Mouse (Mus musculus) embryonic facial prominence, embryonic 15.5 days (tissue): ENCODE data around the gene Tbl3. TPM values are rescaled to one million over a fixed set of nuclear protein-coding genes. Genes with fewer than 3 reads are reported as not detected.

Experiments used
- ATAC-seq: fragments of 200-750 bp; cut with Nextera tagmentation; 2 replicates; pipeline ENCODE4 v1.8.0; 2017; ENCODE audit warnings: low read depth, moderate TSS enrichment; ENCODE audit not compliant: insufficient number of reproducible peaks, low FRiP score, low TSS enrichment
- H3K27ac ChIP-seq: fragments of 300-500 bp; sonication (generic); replicated peaks from 2 replicates; pipeline ENCODE4 v1.5.1; 2015; ENCODE audit warnings: mild to moderate bottlenecking, inconsistent platforms
- H3K27me3 ChIP-seq: fragments of 300-500 bp; sonication (generic); 2 replicates; pipeline ENCODE4 v1.6.1; 2015; ENCODE audit warnings: inconsistent platforms
- H3K36me3 ChIP-seq: fragments of 300-500 bp; sonication (generic); 2 replicates; pipeline ENCODE4 v1.6.1; 2015; ENCODE audit warnings: mild to moderate bottlenecking, inconsistent platforms
- H3K4me1 ChIP-seq: fragments of 300-500 bp; sonication (generic); 2 replicates; pipeline ENCODE4 v1.6.1; 2015; ENCODE audit warnings: inconsistent platforms
- H3K4me2 ChIP-seq: fragments of 300-500 bp; sonication (generic); replicated peaks from 2 replicates; pipeline ENCODE4 v1.6.1; 2015; ENCODE audit warnings: mild to moderate bottlenecking, inconsistent platforms
- H3K4me3 ChIP-seq: fragments of 300-500 bp; sonication (generic); replicated peaks from 2 replicates; pipeline ENCODE4 v1.5.1; 2015; ENCODE audit warnings: mild to moderate bottlenecking, inconsistent platforms
- H3K9ac ChIP-seq: fragments of 300-500 bp; sonication (generic); 2 replicates; pipeline ENCODE4 v1.6.1; 2015; ENCODE audit warnings: inconsistent platforms
- H3K9me3 ChIP-seq: fragments of 300-500 bp; sonication (generic); replicated peaks from 2 replicates; pipeline ENCODE4 v1.6.1; 2016; ENCODE audit warnings: inconsistent platforms
- WGBS: fragments of 180-500 bp; shearing (Covaris S2); methylation state at CpG from one replicate; pipeline ENCODE4 v1.1.7; 2015; 5-methylcytosine and 5-hydroxymethylcytosine counted together
- polyA plus RNA-seq: library from polyadenylated mRNA; unstranded; fragments of >200 nt; fragmentation: Nextera tagmentation; extraction: Ambion mirVana; gene quantifications from 2 replicates; pipeline ENCODE4 v1.2.1, GENCODE M21; 2015

Tbl3 gene
- 61.3 and 63.4 TPM in 2 replicates for polyA plus RNA-seq

DNA sequence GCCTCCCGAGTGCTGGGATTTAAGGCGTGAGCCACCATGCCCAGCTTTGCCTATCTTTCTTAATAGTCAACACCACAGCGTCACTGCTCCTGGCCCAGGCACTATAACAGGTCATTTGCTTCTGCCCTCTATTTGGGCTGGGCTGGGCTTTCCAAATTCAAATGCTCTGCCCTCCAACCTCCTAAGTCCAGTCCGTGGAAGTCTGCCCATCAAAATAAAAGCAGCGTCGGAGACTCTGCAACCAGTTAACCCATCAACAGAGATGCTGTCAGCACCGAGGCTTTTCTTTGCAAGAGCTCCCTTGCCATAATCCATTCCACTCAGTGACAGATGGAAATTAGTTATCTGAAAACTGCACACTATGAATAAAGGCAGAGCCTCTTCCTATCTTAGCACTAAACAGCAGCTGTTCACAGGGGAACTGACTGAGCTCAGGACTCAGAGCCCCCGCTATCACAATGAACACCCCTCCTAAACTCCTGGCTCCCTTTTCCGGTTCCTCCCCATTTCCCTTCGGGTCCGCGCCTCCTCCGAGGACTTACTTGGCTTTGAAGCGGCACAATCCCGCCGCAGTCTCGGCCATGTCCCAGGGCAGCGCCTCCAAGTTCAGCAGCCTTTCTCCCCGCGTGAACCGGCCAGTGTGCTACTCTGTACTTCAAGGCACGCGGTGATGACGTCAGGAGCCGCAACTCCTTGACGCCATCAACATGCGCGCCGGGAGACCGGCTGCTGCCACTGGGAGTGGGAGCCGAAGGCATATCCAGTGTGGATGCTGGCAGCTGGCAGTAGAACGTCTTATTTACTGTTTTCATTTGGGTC lies at the start of gene Tbl3:
Gene Tbl3, minus strand, starts transcription at position 679 of the 819 bp plus-strand sequence.
- ATAC-seq, result peak; percentile 80
- Histone ChIP-seq H3K4me1 (peaks cover 17% of the 10 kb centered on the region), H3K4me3 (peak within 1 kb of the TSS; percentile 87), H3K36me3 (peaks cover 28% of the 10 kb centered on the region), H3K4me2 (peak within 1 kb of the TSS; percentile 72), H3K27me3 (no peaks in the 10 kb centered on the region), H3K27ac (peak within 1 kb of the TSS; percentile 84), H3K9ac (peak within 1 kb of the TSS; percentile 79), H3K9me3 (no peaks in the 10 kb centered on the region)
- WGBS, result 4% methylated on average over 32 of the region's 32 CpGs

DNA sequence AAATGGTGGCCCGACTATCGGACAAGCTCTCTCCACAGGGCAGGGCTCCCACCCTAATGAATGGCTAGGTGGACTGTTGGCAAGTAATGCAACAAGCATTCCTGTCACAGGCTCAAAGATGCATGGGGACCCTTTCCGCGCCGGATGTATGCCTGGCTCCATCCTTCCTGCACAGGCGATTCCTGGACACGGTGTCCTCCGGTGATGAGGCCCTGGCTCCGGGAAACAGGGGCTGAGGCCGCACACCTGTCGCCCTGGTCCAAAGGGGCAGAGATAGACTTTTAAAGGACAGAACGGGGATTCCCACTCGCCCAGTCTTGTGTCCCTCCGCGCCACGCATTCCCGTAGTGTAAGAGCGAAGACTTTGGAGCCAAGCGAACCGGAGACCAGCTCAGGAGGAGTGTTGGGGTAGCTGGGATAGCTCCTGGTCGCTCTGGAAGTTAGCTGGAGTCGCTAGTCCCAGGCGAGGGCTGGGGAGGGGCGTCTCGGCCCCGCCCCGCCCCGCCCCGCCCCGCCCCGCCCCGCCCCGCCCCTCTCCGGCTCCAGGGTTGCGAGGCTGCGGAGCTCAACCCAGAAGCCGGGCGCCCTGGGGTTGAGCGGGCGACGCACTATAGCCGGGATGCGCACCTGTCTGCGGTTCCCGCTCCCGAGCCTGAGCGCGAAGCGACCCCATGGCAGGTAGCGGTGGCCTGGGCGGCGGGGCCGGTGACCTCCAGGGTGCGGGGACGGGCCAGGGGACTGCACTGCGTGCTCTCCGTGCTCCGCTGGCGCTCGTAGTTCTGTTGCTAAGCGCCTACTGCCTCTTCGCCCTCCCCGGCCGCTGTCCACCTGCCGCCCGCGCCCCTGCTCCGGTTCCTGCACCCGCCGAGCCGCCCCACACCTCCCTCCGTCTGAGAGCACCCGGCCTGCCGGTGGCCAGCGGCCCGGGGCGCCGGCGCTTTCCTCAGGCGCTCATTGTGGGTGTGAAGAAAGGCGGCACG lies 45.2 kb upstream of the Tbl3 start, which contains the start of gene Hs3st6:
Gene Hs3st6, plus strand, starts transcription at position 574 of the 980 bp plus-strand sequence.
- peak within 1 kb of the TSS; percentile 60 for H3K4me3 ChIP-seq
- H3K4me2 ChIP-seq, result peak within 1 kb of the TSS; percentile 95
- H3K27me3 ChIP-seq, result peaks cover 44% of the 10 kb centered on the region

DNA sequence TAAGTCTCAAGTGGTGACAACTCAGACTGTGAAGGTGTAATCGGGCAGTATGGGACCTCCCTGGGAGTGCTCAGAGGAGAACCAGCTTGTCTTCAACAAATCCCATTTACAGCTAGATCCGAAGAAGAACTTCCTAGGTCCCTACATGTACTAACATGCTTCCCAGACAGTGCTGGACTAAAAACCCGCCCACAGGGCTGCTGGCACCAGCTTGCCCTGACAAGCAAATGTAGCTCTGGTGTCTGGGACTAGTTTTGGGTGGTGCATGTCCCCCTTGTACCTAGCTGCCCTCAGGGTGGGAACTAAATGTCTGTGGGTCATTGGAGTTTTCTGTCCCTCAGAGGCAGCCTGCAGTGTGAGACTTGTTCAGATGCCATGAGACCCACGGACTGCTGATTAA lies 44.1 kb upstream of the Tbl3 start:
- Histone ChIP-seq H3K36me3 (no peaks in the 10 kb centered on the region), H3K4me2 (peak overlapping the region; percentile 38), H3K27me3 (peaks cover 44% of the 10 kb centered on the region), H3K4me1 (peaks cover 61% of the 10 kb centered on the region), H3K9me3 (no peaks in the 10 kb centered on the region), H3K27ac (peak overlapping the region; percentile 51; the same call in 1 of the 2 replicates), H3K9ac (no peak overlapping the region), H3K4me3 (no peak overlapping the region; the same call in 1 of the 2 replicates)
- 13% methylated on average over 4 of the region's 4 CpGs for WGBS
- no peak for ATAC-seq

More for the DNA sequence above, 45.2 kb upstream of the Tbl3 start, which contains the start of gene Hs3st6:
- H3K36me3 ChIP-seq, result no peaks in the 10 kb centered on the region
- H3K9ac ChIP-seq, result peak within 1 kb of the TSS; percentile 57
- ATAC-seq, result peak; percentile 80
- no peaks in the 10 kb centered on the region for H3K9me3 ChIP-seq
- under 1% methylated on average over 68 of the region's 82 CpGs for WGBS
- peaks cover 56% of the 10 kb centered on the region for H3K4me1 ChIP-seq
- H3K27ac ChIP-seq, result peak within 1 kb of the TSS; percentile 74

GRCm38 (mm10) chr17:24746986-24747385 lies 39.5 kb upstream of the Tbl3 start:
- peaks cover 7% of the 10 kb centered on the region; the same call in 1 of the 2 replicates for H3K36me3 ChIP-seq
- ATAC-seq, result peak; percentile 79
- 18% methylated on average over 4 of the region's 4 CpGs for WGBS
- H3K27me3 ChIP-seq, result peaks cover 17% of the 10 kb centered on the region; the same call in 1 of the 2 replicates
- no peaks in the 10 kb centered on the region for H3K9me3 ChIP-seq
- no peak overlapping the region for H3K4me2 ChIP-seq
- peaks cover 32% of the 10 kb centered on the region for H3K4me1 ChIP-seq
- no peak overlapping the region for H3K9ac ChIP-seq
- peak overlapping the region; percentile 60; the same call in 1 of the 2 replicates for H3K27ac ChIP-seq
- H3K4me3 ChIP-seq, result no peak overlapping the region

GRCm38 (mm10) chr17:24745526-24746497 lies 38.4 kb upstream of the Tbl3 start:
- ATAC-seq, result peak; percentile 61; the same call in 1 of the 2 replicates
- Histone ChIP-seq H3K27ac (peak overlapping the region; percentile 13; the same call in 1 of the 2 replicates), H3K9me3 (no peaks in the 10 kb centered on the region), H3K36me3 (peaks cover 11% of the 10 kb centered on the region; the same call in 1 of the 2 replicates), H3K27me3 (peaks cover 8% of the 10 kb centered on the region; the same call in 1 of the 2 replicates), H3K4me2 (no peak overlapping the region), H3K4me1 (peaks cover 21% of the 10 kb centered on the region), H3K9ac (no peak overlapping the region), H3K4me3 (no peak overlapping the region)
- 17% methylated on average over 7 of the region's 7 CpGs for WGBS

- no peak for ATAC-seq
- WGBS, result 56% methylated on average over 3 of the region's 3 CpGs
- Histone ChIP-seq H3K4me3 (no peak overlapping the region), H3K4me2 (no peak overlapping the region), H3K9me3 (no peaks in the 10 kb centered on the region), H3K27ac (no peak overlapping the region), H3K9ac (no peak overlapping the region), H3K36me3 (peaks cover 23% of the 10 kb centered on the region; the same call in 1 of the 2 replicates), H3K4me1 (peaks cover 21% of the 10 kb centered on the region), H3K27me3 (no peaks in the 10 kb centered on the region)
Measured at GRCm38 (mm10) chr17:24744381-24744780, 36.9 kb upstream of the Tbl3 start.

- no peak overlapping the region for H3K9ac ChIP-seq
- H3K36me3 ChIP-seq, result peaks cover 23% of the 10 kb centered on the region; the same call in 1 of the 2 replicates
- H3K27me3 ChIP-seq, result no peaks in the 10 kb centered on the region
- WGBS, result 64% methylated on average over 5 of the region's 5 CpGs
- no peak for ATAC-seq
- H3K4me3 ChIP-seq, result no peak overlapping the region
- peaks cover 21% of the 10 kb centered on the region for H3K4me1 ChIP-seq
- H3K4me2 ChIP-seq, result no peak overlapping the region
- H3K9me3 ChIP-seq, result no peaks in the 10 kb centered on the region
- no peak overlapping the region for H3K27ac ChIP-seq
Measured at GRCm38 (mm10) chr17:24743896-24744295, 36.4 kb upstream of the Tbl3 start.

- peaks cover 23% of the 10 kb centered on the region; the same call in 1 of the 2 replicates for H3K36me3 ChIP-seq
- no peak for ATAC-seq
- no peak overlapping the region for H3K27ac ChIP-seq
- peaks cover 21% of the 10 kb centered on the region for H3K4me1 ChIP-seq
- H3K9ac ChIP-seq, result no peak overlapping the region
- no peak overlapping the region for H3K4me3 ChIP-seq
- H3K9me3 ChIP-seq, result no peaks in the 10 kb centered on the region
- H3K27me3 ChIP-seq, result no peaks in the 10 kb centered on the region
- H3K4me2 ChIP-seq, result no peak overlapping the region
- 77% methylated on average over 8 of the region's 8 CpGs for WGBS
Measured at GRCm38 (mm10) chr17:24742307-24742706, 34.8 kb upstream of the Tbl3 start.

DNA sequence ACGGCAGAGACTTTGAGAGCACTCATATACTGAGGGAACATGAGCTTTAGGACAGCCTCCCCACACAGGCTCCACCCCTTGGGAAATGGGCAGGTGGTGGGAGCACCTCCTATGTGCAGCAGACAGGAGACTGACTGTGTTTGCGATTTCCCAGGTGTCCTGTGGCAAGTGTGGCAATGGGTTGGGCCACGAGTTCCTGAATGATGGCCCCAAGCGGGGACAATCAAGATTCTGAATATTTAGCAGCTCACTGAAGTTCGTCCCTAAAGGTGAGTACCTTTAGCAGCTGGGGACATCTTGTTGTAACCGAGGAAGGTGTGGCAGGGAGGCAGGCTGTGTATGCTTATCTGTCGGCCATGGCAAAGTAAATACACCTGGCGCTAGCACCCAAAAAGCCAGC lies 32.5 kb upstream of the Tbl3 start:
- no peak overlapping the region for H3K4me2 ChIP-seq
- H3K27me3 ChIP-seq, result no peaks in the 10 kb centered on the region
- 82% methylated on average over 8 of the region's 8 CpGs for WGBS
- no peaks in the 10 kb centered on the region for H3K9me3 ChIP-seq
- peaks cover 15% of the 10 kb centered on the region for H3K4me1 ChIP-seq
- no peak for ATAC-seq
- H3K4me3 ChIP-seq, result no peak overlapping the region
- H3K9ac ChIP-seq, result no peak overlapping the region
- H3K36me3 ChIP-seq, result peaks cover 23% of the 10 kb centered on the region; the same call in 1 of the 2 replicates
- no peak overlapping the region for H3K27ac ChIP-seq

- no peaks in the 10 kb centered on the region for H3K27me3 ChIP-seq
- 88% methylated on average over 4 of the region's 4 CpGs for WGBS
- H3K4me2 ChIP-seq, result no peak overlapping the region
- H3K36me3 ChIP-seq, result peaks cover 23% of the 10 kb centered on the region; the same call in 1 of the 2 replicates
- no peak overlapping the region for H3K9ac ChIP-seq
- no peaks in the 10 kb centered on the region for H3K9me3 ChIP-seq
- ATAC-seq, result no peak
- H3K4me1 ChIP-seq, result peaks cover 15% of the 10 kb centered on the region
- no peak overlapping the region for H3K4me3 ChIP-seq
- H3K27ac ChIP-seq, result no peak overlapping the region
Measured at GRCm38 (mm10) chr17:24738238-24738637, 30.8 kb upstream of the Tbl3 start.
